Mouse (Mus musculus): Measurements from ENCODE around the gene Sin3a. TPM values are rescaled to one million over a fixed set of nuclear protein-coding genes. Genes with fewer than 3 reads are reported as not detected.

The Sin3a gene
- total and polyA plus RNA-seq, 3 experiments = 22.4 to 50.5 (median 28.7) TPM

DNA sequence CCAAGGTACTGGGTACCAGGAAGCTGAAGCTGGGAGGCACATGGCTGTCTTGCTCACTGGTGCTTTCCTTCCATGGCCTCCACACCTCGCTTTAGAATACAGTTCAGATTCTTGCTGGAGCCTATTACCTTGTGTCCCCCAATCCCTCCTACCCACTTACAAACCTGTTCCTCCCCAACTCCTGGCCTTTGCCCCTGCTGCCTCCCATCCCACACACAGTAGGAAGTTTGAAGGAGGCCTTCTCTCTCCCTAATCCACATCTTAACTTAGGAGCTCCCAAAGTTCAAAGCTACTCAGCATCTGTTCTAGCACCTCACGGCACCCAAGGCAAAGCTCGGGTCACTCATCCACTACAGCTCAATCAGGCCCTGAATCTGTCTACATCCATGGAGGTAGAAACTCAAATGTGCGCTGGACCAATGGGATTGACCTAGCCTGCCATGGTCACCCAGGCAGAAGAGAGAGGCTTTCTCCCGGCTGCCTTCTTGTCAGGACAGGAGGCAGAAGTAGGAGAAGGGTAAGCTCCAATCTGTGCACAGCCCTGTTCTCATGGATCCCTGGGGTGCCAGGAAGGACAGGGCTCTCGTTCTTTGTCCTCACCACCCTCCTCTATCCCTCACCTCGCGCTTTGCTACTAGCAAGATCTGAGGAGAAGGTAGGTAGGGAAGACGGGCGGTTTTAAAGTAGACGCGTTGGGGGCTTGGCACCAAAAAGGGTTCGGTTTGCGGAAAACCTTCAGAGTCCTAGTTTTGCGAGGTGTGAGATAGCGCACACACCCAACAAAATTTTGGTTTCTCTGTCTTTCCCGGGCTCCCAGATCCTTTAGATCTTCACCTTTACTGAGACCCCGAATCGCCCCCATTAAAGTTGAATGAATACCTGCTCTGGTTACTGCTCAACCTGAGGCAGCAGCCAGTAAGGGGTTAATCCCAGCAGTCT is 75.6 kb downstream of the Sin3a start:
- Histone ChIP-seq H3K9ac (ENCODE audit: low read depth, low read length) (peak overlapping the region; percentile 64), H3K27me3 (ENCODE audit: control insufficient read depth, insufficient read depth, low read length) (no peaks in the 10 kb centered on the region), H3K36me3 (ENCODE audit: control insufficient read depth, insufficient read depth, low read length) (no peaks in the 10 kb centered on the region), H3K27ac (peak overlapping the region; percentile 85), H3K4me3 (peak overlapping the region; percentile 62), H3K4me1 (ENCODE audit: control insufficient read depth, insufficient read depth, low read length) (peaks cover 2% of the 10 kb centered on the region; the same call in 1 of the 2 replicates), H3K79me2 (replicated peaks; ENCODE audit: control insufficient read depth, insufficient read depth, low read length) (no peaks in the 10 kb centered on the region)
- DNase-seq = no peak
- WGBS = 9% methylated on average over 19 of the region's 19 CpGs
- intact Hi-C loops (cut with DNase I) = loop anchor here (2.0 to 5.0 kb wide), 2 partner anchors 295 to 615 kb away; partner anchors contain the start of gene Ppcdc
- TF ChIP-seq CTCF (IDR thresholded peaks at IDR 0.05) (no peak), EP300 (IDR thresholded peaks at IDR 0.05; ENCODE audit: insufficient read depth, low read depth, low read length) (no peak), POLR2A (IDR thresholded peaks at IDR 0.05; ENCODE audit: insufficient read depth, low read depth, low read length) (no peak)

- H3K27ac ChIP-seq = peak within 1 kb of the TSS; percentile 85
- no peaks in the 10 kb centered on the region for H3K79me2 ChIP-seq (replicated peaks; ENCODE audit: control insufficient read depth, insufficient read depth, low read length)
- DNase-seq = peak; percentile 87 to 92
- peak within 1 kb of the TSS; percentile 64 for H3K9ac ChIP-seq (ENCODE audit: low read depth, low read length)
- H3K27me3 ChIP-seq (ENCODE audit: control insufficient read depth, insufficient read depth, low read length) = no peaks in the 10 kb centered on the region
- WGBS = 2% methylated on average over 27 of the region's 27 CpGs
- H3K4me3 ChIP-seq = peak within 1 kb of the TSS; percentile 62
- peaks cover 2% of the 10 kb centered on the region; the same call in 1 of the 2 replicates for H3K4me1 ChIP-seq (ENCODE audit: control insufficient read depth, insufficient read depth, low read length)
- H3K36me3 ChIP-seq (ENCODE audit: control insufficient read depth, insufficient read depth, low read length) = no peaks in the 10 kb centered on the region
- TF ChIP-seq EP300 (IDR thresholded peaks at IDR 0.05; ENCODE audit: insufficient read depth, low read depth, low read length) (peak; percentile 78; the same call in 1 of the 2 replicates), POLR2A (IDR thresholded peaks at IDR 0.05; ENCODE audit: insufficient read depth, low read depth, low read length) (peak; percentile 88), CTCF (IDR thresholded peaks at IDR 0.05) (peak; percentile 40)
- intact Hi-C loops (cut with DNase I) = loop anchor here (2.0 to 5.0 kb wide), 2 partner anchors 294 to 614 kb away; partner anchors contain the start of gene Ppcdc
Observed at GRCm38 (mm10) chr9:57148144-57148878, 76.5 kb downstream of the Sin3a start, which contains the start of gene Neil1. TSS of gene Neil1 (minus strand) at chr9:57148305.

DNA sequence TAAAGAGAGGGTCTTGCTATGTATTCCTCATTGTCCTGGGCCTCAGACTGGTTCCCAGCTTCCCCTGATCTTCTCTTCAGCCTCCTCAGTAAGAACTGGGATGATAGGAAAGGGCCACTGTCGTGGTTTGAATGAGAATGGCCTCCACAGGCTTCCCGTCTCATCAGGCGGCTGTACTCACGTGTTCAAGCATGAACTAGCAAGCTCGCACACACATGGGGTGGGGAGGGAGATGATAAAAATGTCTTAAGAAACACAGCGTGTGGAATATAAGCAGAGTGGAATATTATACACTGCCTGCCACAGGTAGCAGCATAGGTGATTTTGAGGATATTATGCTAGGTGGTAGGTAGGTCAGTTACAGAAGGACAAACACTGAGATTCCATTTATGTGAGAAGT is 77.2 kb downstream of the Sin3a start:
- intact Hi-C loops (cut with DNase I) = loop anchor here (2.0 to 5.0 kb wide), 2 partner anchors 293 to 614 kb away; partner anchors contain the start of gene Ppcdc
- Histone ChIP-seq H3K9ac (ENCODE audit: low read depth, low read length) (no peak overlapping the region), H3K4me1 (ENCODE audit: control insufficient read depth, insufficient read depth, low read length) (peaks cover 2% of the 10 kb centered on the region; the same call in 1 of the 2 replicates), H3K27me3 (ENCODE audit: control insufficient read depth, insufficient read depth, low read length) (no peaks in the 10 kb centered on the region), H3K79me2 (replicated peaks; ENCODE audit: control insufficient read depth, insufficient read depth, low read length) (no peaks in the 10 kb centered on the region), H3K4me3 (no peak overlapping the region), H3K36me3 (ENCODE audit: control insufficient read depth, insufficient read depth, low read length) (no peaks in the 10 kb centered on the region), H3K27ac (no peak overlapping the region)
- 78% methylated on average over 6 of the region's 6 CpGs for WGBS
- TF ChIP-seq CTCF (IDR thresholded peaks at IDR 0.05) (no peak), POLR2A (IDR thresholded peaks at IDR 0.05; ENCODE audit: insufficient read depth, low read depth, low read length) (no peak), EP300 (IDR thresholded peaks at IDR 0.05; ENCODE audit: insufficient read depth, low read depth, low read length) (no peak)
- DNase-seq = no peak

DNA sequence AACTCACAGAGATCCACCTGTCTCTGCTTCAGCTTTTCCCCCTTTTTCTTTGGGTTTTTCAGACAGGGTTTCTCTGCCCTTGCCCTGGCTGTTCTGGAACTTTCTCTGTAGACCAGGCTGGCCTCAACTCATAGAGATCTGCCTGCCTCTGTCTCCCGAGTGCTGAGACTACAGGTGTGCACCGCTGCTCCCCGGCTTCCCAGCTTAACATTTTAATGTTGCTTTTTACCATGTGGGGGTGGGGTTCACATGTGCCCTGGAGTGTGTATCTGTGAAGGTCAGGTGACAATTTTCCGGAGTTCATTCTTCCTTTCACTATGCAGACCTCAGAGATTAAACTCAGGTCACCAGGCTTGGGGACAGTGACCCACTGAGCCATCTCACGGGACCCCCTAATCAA is 78.4 kb downstream of the Sin3a start:
- Histone ChIP-seq H3K27ac (no peak overlapping the region), H3K4me3 (no peak overlapping the region), H3K79me2 (replicated peaks; ENCODE audit: control insufficient read depth, insufficient read depth, low read length) (no peaks in the 10 kb centered on the region), H3K4me1 (ENCODE audit: control insufficient read depth, insufficient read depth, low read length) (peaks cover 2% of the 10 kb centered on the region; the same call in 1 of the 2 replicates), H3K9ac (ENCODE audit: low read depth, low read length) (no peak overlapping the region), H3K36me3 (ENCODE audit: control insufficient read depth, insufficient read depth, low read length) (no peaks in the 10 kb centered on the region), H3K27me3 (ENCODE audit: control insufficient read depth, insufficient read depth, low read length) (no peaks in the 10 kb centered on the region)
- TF ChIP-seq EP300 (IDR thresholded peaks at IDR 0.05; ENCODE audit: insufficient read depth, low read depth, low read length) = no peak
- TF ChIP-seq CTCF (IDR thresholded peaks at IDR 0.05) = no peak
- no peak for TF ChIP-seq POLR2A (IDR thresholded peaks at IDR 0.05; ENCODE audit: insufficient read depth, low read depth, low read length)
- WGBS = 72% methylated on average over 5 of the region's 5 CpGs
- intact Hi-C loops (cut with DNase I) = no loop called here
- no peak for DNase-seq

- 54% methylated on average over 6 of the region's 6 CpGs for WGBS
- no peak overlapping the region for H3K9ac ChIP-seq (ENCODE audit: low read depth, low read length)
- H3K4me1 ChIP-seq (ENCODE audit: control insufficient read depth, insufficient read depth, low read length) = peaks cover 2% of the 10 kb centered on the region; the same call in 1 of the 2 replicates
- DNase-seq = no peak
- H3K27ac ChIP-seq = no peak overlapping the region
- H3K36me3 ChIP-seq (ENCODE audit: control insufficient read depth, insufficient read depth, low read length) = no peaks in the 10 kb centered on the region
- TF ChIP-seq EP300 (IDR thresholded peaks at IDR 0.05; ENCODE audit: insufficient read depth, low read depth, low read length) (no peak), POLR2A (IDR thresholded peaks at IDR 0.05; ENCODE audit: insufficient read depth, low read depth, low read length) (no peak), CTCF (IDR thresholded peaks at IDR 0.05) (no peak)
- intact Hi-C loops (cut with DNase I) = no loop called here
- no peaks in the 10 kb centered on the region for H3K27me3 ChIP-seq (ENCODE audit: control insufficient read depth, insufficient read depth, low read length)
- no peaks in the 10 kb centered on the region for H3K79me2 ChIP-seq (replicated peaks; ENCODE audit: control insufficient read depth, insufficient read depth, low read length)
- H3K4me3 ChIP-seq = no peak overlapping the region
Observed at GRCm38 (mm10) chr9:57152331-57152730, 80.5 kb downstream of the Sin3a start.

All from heart, adult 2 months (tissue).